Mouse (Mus musculus) layer of hippocampus, postnatal 36 days (tissue): Measurements from ENCODE around the gene Max. TPM values are rescaled to one million over a fixed set of nuclear protein-coding genes. Genes with fewer than 3 reads are reported as not detected.

Experiments used
- DNase-seq, 2 experiments: peaks; one replicate each; pipeline ENCODE4 v3.0.0; 2022
- total RNA-seq, 2 experiments: library from RNA; stranded (reverse); gene quantifications; 2 replicates each; pipeline ENCODE4 v1.2.3; 2021

The Max gene
- total RNA-seq, 2 experiments from 2014 or later, result 72.0 to 76.5 TPM

GRCm38 (mm10) chr12:76918855-76919254 lies 43.1 kb downstream of the Max start:
- DNase-seq, result no peak

- DNase-seq, result no peak
Observed at GRCm38 (mm10) chr12:76918113-76918512, 43.9 kb downstream of the Max start.

- no peak for DNase-seq
Observed at GRCm38 (mm10) chr12:76916163-76916562, 45.8 kb downstream of the Max start.

GRCm38 (mm10) chr12:76912193-76912592 lies 49.8 kb downstream of the Max start:
- DNase-seq, result no peak

GRCm38 (mm10) chr12:76911171-76911726 lies 50.8 kb downstream of the Max start:
- DNase-seq, result no peak

- no peak for DNase-seq
Observed at GRCm38 (mm10) chr12:76910258-76910940, 51.6 kb downstream of the Max start.

GRCm38 (mm10) chr12:76909218-76909617 lies 52.8 kb downstream of the Max start:
- DNase-seq, result no peak

GRCm38 (mm10) chr12:76906278-76906677 lies 55.7 kb downstream of the Max start:
- no peak for DNase-seq

- no peak for DNase-seq
Observed at GRCm38 (mm10) chr12:76901508-76902294, 60.3 kb downstream of the Max start.

GRCm38 (mm10) chr12:76899261-76899975 lies 62.6 kb downstream of the Max start:
- no peak for DNase-seq

- DNase-seq, result no peak
Observed at GRCm38 (mm10) chr12:76898141-76898540, 63.9 kb downstream of the Max start.

- no peak for DNase-seq
Observed at GRCm38 (mm10) chr12:76897006-76897405, 65.0 kb downstream of the Max start.

- no peak for DNase-seq
Observed at GRCm38 (mm10) chr12:76896566-76896965, 65.4 kb downstream of the Max start.

- DNase-seq, result no peak
Observed at GRCm38 (mm10) chr12:76895777-76896176, 66.2 kb downstream of the Max start.

GRCm38 (mm10) chr12:76894792-76895559 lies 67.0 kb downstream of the Max start:
- DNase-seq, result no peak

GRCm38 (mm10) chr12:76892910-76893695 lies 68.9 kb downstream of the Max start:
- no peak for DNase-seq

- DNase-seq, result no peak
Observed at GRCm38 (mm10) chr12:76891160-76891559, 70.8 kb downstream of the Max start.

GRCm38 (mm10) chr12:76889404-76890184 lies 72.4 kb downstream of the Max start:
- DNase-seq, result no peak

- DNase-seq, result no peak
Observed at GRCm38 (mm10) chr12:76887941-76888340, 74.1 kb downstream of the Max start.
